Mouse (Mus musculus) myocyte (in vitro differentiated cells): ENCODE data around the gene Kcnb1. TPM values are rescaled to one million over a fixed set of nuclear protein-coding genes. Genes with fewer than 3 reads are reported as not detected.

ENCODE experiments used
- H3K27me3 ChIP-seq: one replicate; pipeline ENCODE4 v1.6.1; 2011; ENCODE audit not compliant: control insufficient read depth, insufficient read depth, insufficient read length
- H3K36me3 ChIP-seq: one replicate; pipeline ENCODE4 v1.6.1; 2011; ENCODE audit not compliant: control insufficient read depth, insufficient read depth
- H3K4me2 ChIP-seq: one replicate; pipeline ENCODE4 v1.6.1; 2011; ENCODE audit warnings: low read depth, control low read depth
- H3K4me3 ChIP-seq: one replicate; pipeline ENCODE4 v1.5.1; 2011; ENCODE audit warnings: mild to moderate bottlenecking, control low read depth, moderate library complexity
- H3K79me2 ChIP-seq: one replicate; pipeline ENCODE4 v1.6.1; 2011; ENCODE audit not compliant: control insufficient read depth, insufficient read depth
- H3ac ChIP-seq: one replicate; pipeline ENCODE4 v1.6.1; 2011; ENCODE audit not compliant: control insufficient read depth, insufficient read length
- CEBPB ChIP-seq: IDR thresholded peaks from 2 replicates; pipeline ENCODE4 v1.6.1; 2011; ENCODE audit warnings: mild to moderate bottlenecking, moderate library complexity; ENCODE audit not compliant: poor library complexity, insufficient read depth, severe bottlenecking
- E2F4 ChIP-seq: IDR thresholded peaks from one replicate; pipeline ENCODE4 v1.6.1; 2011; ENCODE audit warnings: mild to moderate bottlenecking, control low read depth, moderate library complexity; ENCODE audit not compliant: insufficient read depth
- MAX ChIP-seq: IDR thresholded peaks from one replicate; pipeline ENCODE4 v1.6.1; 2011; ENCODE audit warnings: low read depth, mild to moderate bottlenecking, control low read depth
- MYOD1 ChIP-seq, 3 experiments: IDR thresholded peaks; one replicate each; pipeline ENCODE4 v1.6.1; 2011; ENCODE audit warnings: control low read depth in 2 of 3, low read depth in 2 of 3, mild to moderate bottlenecking in 2 of 3, moderate library complexity in 1 of 3; ENCODE audit not compliant: insufficient read length in 2 of 3, control insufficient read depth in 1 of 3
- MYOG ChIP-seq, 3 experiments: IDR thresholded peaks; one replicate each; pipeline ENCODE4 v1.6.1; 2011; ENCODE audit warnings: control low read depth in 2 of 3, low read depth in 2 of 3, mild to moderate bottlenecking in 2 of 3; ENCODE audit not compliant: insufficient read length in 2 of 3, control insufficient read depth in 1 of 3, insufficient read depth in 1 of 3
- POLR2A ChIP-seq: IDR thresholded peaks from one replicate; pipeline ENCODE4 v1.6.1; 2011; ENCODE audit warnings: low read depth, mild to moderate bottlenecking, control low read depth, moderate library complexity; ENCODE audit not compliant: insufficient read length
- POLR2AphosphoS2 ChIP-seq: IDR thresholded peaks from one replicate; pipeline ENCODE4 v1.6.1; 2011; ENCODE audit warnings: low read depth, control low read depth; ENCODE audit not compliant: insufficient read length
- REST ChIP-seq: IDR thresholded peaks from one replicate; pipeline ENCODE4 v1.6.1; 2011; ENCODE audit warnings: mild to moderate bottlenecking, control low read depth, moderate library complexity; ENCODE audit not compliant: insufficient read depth, insufficient read length
- SRF ChIP-seq: IDR thresholded peaks from one replicate; pipeline ENCODE4 v1.6.1; 2011; ENCODE audit warnings: low read depth; ENCODE audit not compliant: control insufficient read depth, insufficient read length
- TCF12 ChIP-seq: IDR thresholded peaks from one replicate; pipeline ENCODE4 v1.6.1; 2011; ENCODE audit warnings: mild to moderate bottlenecking, control low read depth; ENCODE audit not compliant: poor library complexity, insufficient read depth, severe bottlenecking
- TCF3 ChIP-seq: IDR thresholded peaks from one replicate; pipeline ENCODE4 v1.6.1; 2011; ENCODE audit warnings: low read depth, control low read depth; ENCODE audit not compliant: insufficient read length
- USF1 ChIP-seq: IDR thresholded peaks from one replicate; pipeline ENCODE4 v1.6.1; 2011; ENCODE audit warnings: low read depth, mild to moderate bottlenecking, control low read depth, moderate library complexity
- polyA plus RNA-seq: library from polyadenylated mRNA; unstranded; fragments of >200 nt; fragmentation: generic; extraction: Trizol; gene quantifications from one replicate; pipeline ENCODE4 v1.2.1, GENCODE M21; 2012; ENCODE audit warnings: missing spikeins

Kcnb1 gene
- polyA plus RNA-seq, 1 experiment, result 0.42 TPM

GRCm38 (mm10) chr2:167147708-167148107 lies 42.2 kb downstream of the Kcnb1 start:
- no peak overlapping the region for H3K4me3 ChIP-seq
- H3K79me2 ChIP-seq, result no peaks in the 10 kb centered on the region
- no peaks in the 10 kb centered on the region for H3K36me3 ChIP-seq
- no peak overlapping the region for H3K4me2 ChIP-seq
- peaks cover 37% of the 10 kb centered on the region for H3K27me3 ChIP-seq
- H3ac ChIP-seq, result no peak overlapping the region
- no peak for TF ChIP-seq TCF12
- TF ChIP-seq TCF3, result no peak
- no peak for TF ChIP-seq POLR2A
- no peak for TF ChIP-seq USF1
- TF ChIP-seq MYOD1 (IDR thresholded peaks at IDR 0.05; ENCODE audit: control insufficient read depth in 1 of 3, insufficient read length in 2 of 3, low read depth in 2 of 3), result no peak
- no peak for TF ChIP-seq REST
- no peak for TF ChIP-seq E2F4
- TF ChIP-seq SRF, result no peak
- no peak for TF ChIP-seq POLR2AphosphoS2
- no peak for TF ChIP-seq CEBPB
- no peak for TF ChIP-seq MAX
- no peak for TF ChIP-seq MYOG (IDR thresholded peaks at IDR 0.05; ENCODE audit: control insufficient read depth in 1 of 3, insufficient read depth in 1 of 3, insufficient read length in 2 of 3, low read depth in 2 of 3)

- H3K27me3 ChIP-seq, result peaks cover 34% of the 10 kb centered on the region
- no peak overlapping the region for H3ac ChIP-seq
- H3K36me3 ChIP-seq, result no peaks in the 10 kb centered on the region
- H3K79me2 ChIP-seq, result no peaks in the 10 kb centered on the region
- H3K4me3 ChIP-seq, result no peak overlapping the region
- no peak overlapping the region for H3K4me2 ChIP-seq
- TF ChIP-seq MYOG (IDR thresholded peaks at IDR 0.05; ENCODE audit: control insufficient read depth in 1 of 3, insufficient read depth in 1 of 3, insufficient read length in 2 of 3, low read depth in 2 of 3) (no peak), SRF (no peak), TCF12 (no peak), USF1 (no peak), POLR2A (no peak), POLR2AphosphoS2 (no peak), CEBPB (no peak), E2F4 (no peak), MAX (no peak), TCF3 (no peak), REST (no peak), MYOD1 (IDR thresholded peaks at IDR 0.05; ENCODE audit: control insufficient read depth in 1 of 3, insufficient read length in 2 of 3, low read depth in 2 of 3) (no peak)
These were observed 44.1 kb downstream of the Kcnb1 start for GRCm38 (mm10) chr2:167145904-167146303.

GRCm38 (mm10) chr2:167144439-167145307 lies 45.3 kb downstream of the Kcnb1 start:
- TF ChIP-seq TCF12, result no peak
- no peak for TF ChIP-seq USF1
- TF ChIP-seq MYOD1 (IDR thresholded peaks at IDR 0.05; ENCODE audit: control insufficient read depth in 1 of 3, insufficient read length in 2 of 3, low read depth in 2 of 3), result no peak
- no peak for TF ChIP-seq MAX
- no peak for TF ChIP-seq POLR2AphosphoS2
- no peak for TF ChIP-seq MYOG (IDR thresholded peaks at IDR 0.05; ENCODE audit: control insufficient read depth in 1 of 3, insufficient read depth in 1 of 3, insufficient read length in 2 of 3, low read depth in 2 of 3)
- TF ChIP-seq E2F4, result no peak
- no peak for TF ChIP-seq POLR2A
- Histone ChIP-seq H3K79me2 (no peaks in the 10 kb centered on the region), H3K4me3 (no peak overlapping the region), H3ac (no peak overlapping the region), H3K4me2 (no peak overlapping the region), H3K36me3 (no peaks in the 10 kb centered on the region), H3K27me3 (peaks cover 31% of the 10 kb centered on the region)

GRCm38 (mm10) chr2:167143914-167144313 lies 46.0 kb downstream of the Kcnb1 start:
- H3K36me3 ChIP-seq, result no peaks in the 10 kb centered on the region
- H3ac ChIP-seq, result no peak overlapping the region
- peaks cover 27% of the 10 kb centered on the region for H3K27me3 ChIP-seq
- H3K4me3 ChIP-seq, result no peak overlapping the region
- no peak for TF ChIP-seq POLR2AphosphoS2
- no peak for TF ChIP-seq MAX
- TF ChIP-seq POLR2A, result no peak
- TF ChIP-seq E2F4, result no peak
- no peak for TF ChIP-seq TCF3
- no peak for TF ChIP-seq CEBPB
- TF ChIP-seq USF1, result no peak
- no peak for TF ChIP-seq MYOD1 (IDR thresholded peaks at IDR 0.05; ENCODE audit: control insufficient read depth in 1 of 3, insufficient read length in 2 of 3, low read depth in 2 of 3)
- TF ChIP-seq SRF, result no peak
- TF ChIP-seq TCF12, result no peak
- TF ChIP-seq REST, result no peak
- no peak for TF ChIP-seq MYOG (IDR thresholded peaks at IDR 0.05; ENCODE audit: control insufficient read depth in 1 of 3, insufficient read depth in 1 of 3, insufficient read length in 2 of 3, low read depth in 2 of 3)
- H3K4me2 ChIP-seq, result no peak overlapping the region
- no peaks in the 10 kb centered on the region for H3K79me2 ChIP-seq
